Mouse (Mus musculus): ENCODE data around the gene Ykt6. TPM values are rescaled to one million over a fixed set of nuclear protein-coding genes. Genes with fewer than 3 reads are reported as not detected.
"Not testable (repeated sequence)": the region's sequence is repeated elsewhere in the genome, so short reads cannot be mapped to it uniquely, and the experiment has no call there.

The Ykt6 gene
- polyA plus RNA-seq, 1 experiment from 2014 or later: 16.8 TPM

- 0 out of 2 replicates have a peak overlapping the region, but pooled peaks have one; percentile 34 for H3K27ac ChIP-seq (ENCODE audit: low read length)
- H3K9ac ChIP-seq (ENCODE audit: low read depth, low read length); H3K36me3 ChIP-seq (ENCODE audit: control insufficient read depth, insufficient read depth); H3K4me2 ChIP-seq (ENCODE audit: low read depth, low read length); H3K4me3 ChIP-seq (ENCODE audit: low read depth, low read length); H3K27me3 ChIP-seq (ENCODE audit: control insufficient read depth, insufficient read depth, low read depth, low read length); H3K4me1 ChIP-seq (ENCODE audit: control insufficient read depth, low read depth, low read length); H3K9me3 ChIP-seq (replicated peaks; ENCODE audit: control insufficient read depth, low read length): not testable (repeated sequence)
- WGBS (ENCODE audit: insufficient replicate concordance): 3% methylated on average over 1 of the region's 4 CpGs
- peak; percentile 76 for ATAC-seq (ENCODE audit: low read depth)
Measured at GRCm38 (mm10) chr11:6005374-6006043, 50.0 kb downstream of the Ykt6 start.

GRCm38 (mm10) chr11:6006351-6007009 lies 51.0 kb downstream of the Ykt6 start:
- H3K36me3 ChIP-seq (ENCODE audit: control insufficient read depth, insufficient read depth); ATAC-seq (ENCODE audit: low read depth); H3K4me1 ChIP-seq (ENCODE audit: control insufficient read depth, low read depth, low read length); H3K27ac ChIP-seq (ENCODE audit: low read length); H3K9me3 ChIP-seq (replicated peaks; ENCODE audit: control insufficient read depth, low read length); H3K27me3 ChIP-seq (ENCODE audit: control insufficient read depth, insufficient read depth, low read depth, low read length): not testable (repeated sequence)
- Histone ChIP-seq H3K4me3 (ENCODE audit: low read depth, low read length) (peak overlapping the region; percentile 54), H3K4me2 (ENCODE audit: low read depth, low read length) (peak overlapping the region; percentile 42; the same call in 1 of the 2 replicates), H3K9ac (ENCODE audit: low read depth, low read length) (0 out of 2 replicates have a peak overlapping the region, but pooled peaks have one; percentile 20)
- WGBS (ENCODE audit: insufficient replicate concordance): 2% methylated on average over 33 of the region's 44 CpGs

GRCm38 (mm10) chr11:6007010-6007778 lies 51.7 kb downstream of the Ykt6 start:
- H3K27ac ChIP-seq (ENCODE audit: low read length); H3K9me3 ChIP-seq (replicated peaks; ENCODE audit: control insufficient read depth, low read length); H3K36me3 ChIP-seq (ENCODE audit: control insufficient read depth, insufficient read depth); H3K27me3 ChIP-seq (ENCODE audit: control insufficient read depth, insufficient read depth, low read depth, low read length); H3K4me1 ChIP-seq (ENCODE audit: control insufficient read depth, low read depth, low read length); H3K9ac ChIP-seq (ENCODE audit: low read depth, low read length): not testable (repeated sequence)
- ATAC-seq (ENCODE audit: low read depth): peak; percentile 36; the same call in 1 of the 2 replicates
- WGBS (ENCODE audit: insufficient replicate concordance): 6% methylated on average over 19 of the region's 49 CpGs
- Histone ChIP-seq H3K4me3 (ENCODE audit: low read depth, low read length) (peak overlapping the region; percentile 54), H3K4me2 (ENCODE audit: low read depth, low read length) (peak overlapping the region; percentile 42)

GRCm38 (mm10) chr11:6007779-6008128 lies 52.3 kb downstream of the Ykt6 start:
- not testable (repeated sequence) for H3K9me3 ChIP-seq (replicated peaks; ENCODE audit: control insufficient read depth, low read length); H3K4me2 ChIP-seq (ENCODE audit: low read depth, low read length); H3K27ac ChIP-seq (ENCODE audit: low read length); ATAC-seq (ENCODE audit: low read depth); H3K9ac ChIP-seq (ENCODE audit: low read depth, low read length); H3K27me3 ChIP-seq (ENCODE audit: control insufficient read depth, insufficient read depth, low read depth, low read length); H3K4me1 ChIP-seq (ENCODE audit: control insufficient read depth, low read depth, low read length); H3K36me3 ChIP-seq (ENCODE audit: control insufficient read depth, insufficient read depth)
- WGBS (ENCODE audit: insufficient replicate concordance): 30% methylated on average over 8 of the region's 13 CpGs
- H3K4me3 ChIP-seq (ENCODE audit: low read depth, low read length): peak overlapping the region; percentile 43

- not testable (repeated sequence) for H3K9ac ChIP-seq (ENCODE audit: low read depth, low read length); H3K27ac ChIP-seq (ENCODE audit: low read length); H3K4me3 ChIP-seq (ENCODE audit: low read depth, low read length); H3K9me3 ChIP-seq (replicated peaks; ENCODE audit: control insufficient read depth, low read length); H3K4me2 ChIP-seq (ENCODE audit: low read depth, low read length); H3K36me3 ChIP-seq (ENCODE audit: control insufficient read depth, insufficient read depth); H3K4me1 ChIP-seq (ENCODE audit: control insufficient read depth, low read depth, low read length); H3K27me3 ChIP-seq (ENCODE audit: control insufficient read depth, insufficient read depth, low read depth, low read length)
- ATAC-seq (ENCODE audit: low read depth): peak; percentile 76
- 80% methylated on average over 1 of the region's 18 CpGs for WGBS (ENCODE audit: insufficient replicate concordance)
Measured at GRCm38 (mm10) chr11:6010751-6011482, 55.4 kb downstream of the Ykt6 start.

GRCm38 (mm10) chr11:6011879-6012278 lies 56.4 kb downstream of the Ykt6 start:
- H3K4me1 ChIP-seq (ENCODE audit: control insufficient read depth, low read depth, low read length): no peaks in the 10 kb centered on the region
- H3K9ac ChIP-seq (ENCODE audit: low read depth, low read length): no peak overlapping the region
- H3K36me3 ChIP-seq (ENCODE audit: control insufficient read depth, insufficient read depth): no peaks in the 10 kb centered on the region
- H3K27me3 ChIP-seq (ENCODE audit: control insufficient read depth, insufficient read depth, low read depth, low read length): no peaks in the 10 kb centered on the region
- H3K27ac ChIP-seq (ENCODE audit: low read length): no peak overlapping the region
- no peak overlapping the region for H3K4me2 ChIP-seq (ENCODE audit: low read depth, low read length)
- WGBS (ENCODE audit: insufficient replicate concordance): 83% methylated on average over 3 of the region's 3 CpGs
- no peak for ATAC-seq (ENCODE audit: low read depth)
- no peaks in the 10 kb centered on the region for H3K9me3 ChIP-seq (replicated peaks; ENCODE audit: control insufficient read depth, low read length)
- no peak overlapping the region for H3K4me3 ChIP-seq (ENCODE audit: low read depth, low read length)

GRCm38 (mm10) chr11:6013359-6013758 lies 57.9 kb downstream of the Ykt6 start:
- Histone ChIP-seq H3K27ac (ENCODE audit: low read length) (no peak overlapping the region), H3K9ac (ENCODE audit: low read depth, low read length) (no peak overlapping the region), H3K4me1 (ENCODE audit: control insufficient read depth, low read depth, low read length) (no peaks in the 10 kb centered on the region), H3K4me2 (ENCODE audit: low read depth, low read length) (no peak overlapping the region), H3K27me3 (ENCODE audit: control insufficient read depth, insufficient read depth, low read depth, low read length) (no peaks in the 10 kb centered on the region), H3K36me3 (ENCODE audit: control insufficient read depth, insufficient read depth) (no peaks in the 10 kb centered on the region), H3K4me3 (ENCODE audit: low read depth, low read length) (no peak overlapping the region), H3K9me3 (replicated peaks; ENCODE audit: control insufficient read depth, low read length) (no peaks in the 10 kb centered on the region)
- 34% methylated on average over 2 of the region's 2 CpGs for WGBS (ENCODE audit: insufficient replicate concordance)
- ATAC-seq (ENCODE audit: low read depth): no peak

- ATAC-seq (ENCODE audit: low read depth): no peak
- WGBS (ENCODE audit: insufficient replicate concordance): 58% methylated on average over 6 of the region's 6 CpGs
- Histone ChIP-seq H3K9ac (ENCODE audit: low read depth, low read length) (no peak overlapping the region), H3K4me2 (ENCODE audit: low read depth, low read length) (no peak overlapping the region), H3K27ac (ENCODE audit: low read length) (no peak overlapping the region), H3K9me3 (replicated peaks; ENCODE audit: control insufficient read depth, low read length) (no peaks in the 10 kb centered on the region), H3K4me3 (ENCODE audit: low read depth, low read length) (no peak overlapping the region), H3K27me3 (ENCODE audit: control insufficient read depth, insufficient read depth, low read depth, low read length) (no peaks in the 10 kb centered on the region), H3K4me1 (ENCODE audit: control insufficient read depth, low read depth, low read length) (no peaks in the 10 kb centered on the region), H3K36me3 (ENCODE audit: control insufficient read depth, insufficient read depth) (no peaks in the 10 kb centered on the region)
Measured at GRCm38 (mm10) chr11:6015011-6015431, 59.5 kb downstream of the Ykt6 start.

Data from liver, embryonic 16.5 days (tissue).